Mouse (Mus musculus) myocyte (in vitro differentiated cells): ENCODE results near the gene Tbc1d5.

ENCODE experiments used
- CEBPB ChIP-seq: IDR thresholded peaks from 2 replicates; pipeline ENCODE4 v1.6.1; 2011; ENCODE audit warnings: mild to moderate bottlenecking, moderate library complexity; ENCODE audit not compliant: poor library complexity, insufficient read depth, severe bottlenecking
- E2F4 ChIP-seq: IDR thresholded peaks from one replicate; pipeline ENCODE4 v1.6.1; 2011; ENCODE audit warnings: mild to moderate bottlenecking, control low read depth, moderate library complexity; ENCODE audit not compliant: insufficient read depth
- MAX ChIP-seq: IDR thresholded peaks from one replicate; pipeline ENCODE4 v1.6.1; 2011; ENCODE audit warnings: low read depth, mild to moderate bottlenecking, control low read depth
- MYOG ChIP-seq, 3 experiments: IDR thresholded peaks; one replicate each; pipeline ENCODE4 v1.6.1; 2011; ENCODE audit warnings: control low read depth in 2 of 3, low read depth in 2 of 3, mild to moderate bottlenecking in 2 of 3; ENCODE audit not compliant: insufficient read length in 2 of 3, control insufficient read depth in 1 of 3, insufficient read depth in 1 of 3
- POLR2A ChIP-seq: IDR thresholded peaks from one replicate; pipeline ENCODE4 v1.6.1; 2011; ENCODE audit warnings: low read depth, mild to moderate bottlenecking, control low read depth, moderate library complexity; ENCODE audit not compliant: insufficient read length
- POLR2AphosphoS2 ChIP-seq: IDR thresholded peaks from one replicate; pipeline ENCODE4 v1.6.1; 2011; ENCODE audit warnings: low read depth, control low read depth; ENCODE audit not compliant: insufficient read length
- SRF ChIP-seq: IDR thresholded peaks from one replicate; pipeline ENCODE4 v1.6.1; 2011; ENCODE audit warnings: low read depth; ENCODE audit not compliant: control insufficient read depth, insufficient read length
- TCF12 ChIP-seq: IDR thresholded peaks from one replicate; pipeline ENCODE4 v1.6.1; 2011; ENCODE audit warnings: mild to moderate bottlenecking, control low read depth; ENCODE audit not compliant: poor library complexity, insufficient read depth, severe bottlenecking
- TCF3 ChIP-seq: IDR thresholded peaks from one replicate; pipeline ENCODE4 v1.6.1; 2011; ENCODE audit warnings: low read depth, control low read depth; ENCODE audit not compliant: insufficient read length
- USF1 ChIP-seq: IDR thresholded peaks from one replicate; pipeline ENCODE4 v1.6.1; 2011; ENCODE audit warnings: low read depth, mild to moderate bottlenecking, control low read depth, moderate library complexity

DNA sequence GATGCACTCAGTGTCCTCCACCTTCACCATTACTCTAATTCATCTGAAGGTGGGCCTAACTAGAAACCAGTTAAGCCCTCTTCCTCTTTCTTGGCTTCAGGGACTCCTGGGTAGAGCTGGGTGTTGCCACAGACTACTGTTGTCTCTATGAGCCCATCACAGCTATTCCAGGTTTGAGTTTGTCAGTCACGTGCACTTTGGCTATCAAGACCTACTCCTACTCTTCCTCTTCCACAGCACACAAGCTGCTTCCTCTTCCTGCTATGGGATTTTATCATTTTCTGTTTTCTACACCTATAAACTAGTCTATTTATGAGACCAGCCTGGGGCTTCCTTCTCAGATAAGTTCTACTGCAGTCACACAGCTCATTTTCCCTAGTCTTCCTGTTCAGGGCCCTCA lies 314.4 kb downstream of the Tbc1d5 start:
- no peak for TF ChIP-seq POLR2A
- no peak for TF ChIP-seq MYOG (IDR thresholded peaks at IDR 0.05; ENCODE audit: control insufficient read depth in 1 of 3, insufficient read depth in 1 of 3, insufficient read length in 2 of 3, low read depth in 2 of 3)
- TF ChIP-seq POLR2AphosphoS2: no peak
- TF ChIP-seq MAX: no peak
- TF ChIP-seq CEBPB: no peak
- no peak for TF ChIP-seq USF1
- TF ChIP-seq E2F4: no peak
- no peak for TF ChIP-seq TCF12
- no peak for TF ChIP-seq SRF
- no peak for TF ChIP-seq TCF3
